Mouse (Mus musculus): ENCODE measurements around the gene Ttll3. TPM values are rescaled to one million over a fixed set of nuclear protein-coding genes. Genes with fewer than 3 reads are reported as not detected.

Gene Ttll3
- polyA plus RNA-seq (2015; fragmentation: Nextera tagmentation; extraction: Ambion mirVana) = 11.8 TPM in 2 replicates

DNA sequence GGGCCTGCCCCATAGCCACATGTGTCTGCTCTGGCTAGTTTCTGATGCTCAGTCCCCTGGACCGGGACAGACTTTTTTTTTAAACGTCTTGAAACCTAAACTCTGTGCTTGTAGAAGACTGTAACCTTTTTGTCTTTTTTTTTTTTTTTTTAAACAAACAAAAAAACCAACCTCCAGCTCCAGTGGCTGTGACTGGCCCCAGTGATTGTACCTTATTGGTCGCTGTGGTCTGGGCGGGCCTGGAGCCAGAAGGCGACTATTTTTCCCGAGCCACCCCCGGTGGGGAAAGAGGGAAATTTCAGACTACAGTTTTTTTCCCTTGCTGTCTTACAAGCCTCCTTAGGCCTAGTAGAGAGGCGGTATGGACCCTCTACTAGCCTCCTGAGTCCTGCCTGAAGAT is at the start of gene Ttll3:
Gene Ttll3, plus strand, starts transcription at position 301 of the 400 bp plus-strand sequence.
- H3K4me2 ChIP-seq = no peak within 1 kb of the TSS
- H3K27me3 ChIP-seq = no peaks in the 10 kb centered on the region
- H3K4me1 ChIP-seq (replicated peaks) = peaks cover 39% of the 10 kb centered on the region
- H3K9ac ChIP-seq = no peak within 1 kb of the TSS; the same call in 1 of the 2 replicates
- H3K4me3 ChIP-seq = no peak within 1 kb of the TSS
- H3K27ac ChIP-seq = no peak within 1 kb of the TSS
- 86% methylated on average over 8 of the region's 8 CpGs for WGBS
- no peaks in the 10 kb centered on the region for H3K9me3 ChIP-seq
- ATAC-seq (ENCODE audit: low FRiP score) = no peak
- H3K36me3 ChIP-seq = peaks cover 69% of the 10 kb centered on the region

GRCm38 (mm10) chr6:113341574-113341973 is 47.5 kb upstream of the Ttll3 start:
- H3K4me2 ChIP-seq = peak overlapping the region; percentile 72

DNA sequence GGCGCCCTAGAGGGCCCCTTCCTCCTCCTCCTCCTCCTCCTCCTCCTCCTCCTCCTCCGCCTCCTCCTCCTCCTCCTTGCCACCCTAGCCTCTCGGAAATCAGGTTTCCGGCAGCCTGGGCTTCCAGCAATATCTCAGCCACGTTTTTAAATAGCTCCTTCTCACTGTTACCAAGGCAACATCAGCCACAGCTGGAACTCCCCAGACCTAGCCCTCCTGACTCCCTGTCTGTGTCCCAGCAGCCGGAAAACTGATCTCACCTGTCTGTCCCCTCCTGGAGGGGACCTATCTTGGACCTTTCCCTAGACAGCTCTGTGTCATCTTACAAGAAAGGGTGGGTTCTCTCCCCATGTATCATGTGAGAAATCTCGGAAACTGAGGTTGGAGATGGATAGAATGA is 46.8 kb upstream of the Ttll3 start:
- ATAC-seq (ENCODE audit: low FRiP score) = no peak

More at GRCm38 (mm10) chr6:113341574-113341973, 47.5 kb upstream of the Ttll3 start:
- no peak for ATAC-seq (ENCODE audit: low FRiP score)
- Histone ChIP-seq H3K9ac (peak overlapping the region; percentile 46; the same call in 1 of the 2 replicates), H3K27ac (peak overlapping the region; percentile 52), H3K36me3 (peaks cover 34% of the 10 kb centered on the region), H3K4me1 (replicated peaks) (peaks cover 28% of the 10 kb centered on the region), H3K9me3 (no peaks in the 10 kb centered on the region), H3K27me3 (no peaks in the 10 kb centered on the region), H3K4me3 (no peak overlapping the region)
- WGBS = 90% methylated on average over 6 of the region's 6 CpGs

GRCm38 (mm10) chr6:113343177-113344092 is 45.6 kb upstream of the Ttll3 start, which contains the start of gene Camk1:
Gene Camk1, minus strand, starts transcription at chr6:113343984.
- ATAC-seq (ENCODE audit: low FRiP score) = peak; percentile 84
- H3K9me3 ChIP-seq = no peaks in the 10 kb centered on the region
- 18% methylated on average over 32 of the region's 32 CpGs for WGBS
- H3K9ac ChIP-seq = peak within 1 kb of the TSS; percentile 87
- no peaks in the 10 kb centered on the region for H3K27me3 ChIP-seq
- H3K4me3 ChIP-seq = peak within 1 kb of the TSS; percentile 60
- H3K36me3 ChIP-seq = peaks cover 19% of the 10 kb centered on the region
- H3K27ac ChIP-seq = peak within 1 kb of the TSS; percentile 58
- peak within 1 kb of the TSS; percentile 72 for H3K4me2 ChIP-seq
- peaks cover 28% of the 10 kb centered on the region for H3K4me1 ChIP-seq (replicated peaks)

More for the DNA sequence above, 46.8 kb upstream of the Ttll3 start:
- WGBS = 60% methylated on average over 3 of the region's 7 CpGs
- Histone ChIP-seq H3K9ac (peak overlapping the region; percentile 87; the same call in 1 of the 2 replicates), H3K4me3 (peak overlapping the region; percentile 60), H3K36me3 (peaks cover 30% of the 10 kb centered on the region), H3K4me2 (peak overlapping the region; percentile 72), H3K9me3 (no peaks in the 10 kb centered on the region), H3K27ac (0 out of 2 replicates have a peak overlapping the region, but pooled peaks have one; percentile 58), H3K4me1 (replicated peaks) (peaks cover 28% of the 10 kb centered on the region), H3K27me3 (no peaks in the 10 kb centered on the region)

- Histone ChIP-seq H3K27ac (peak overlapping the region; percentile 58; the same call in 1 of the 2 replicates), H3K4me2 (peak overlapping the region; percentile 72), H3K4me3 (peak overlapping the region; percentile 60), H3K9ac (no peak overlapping the region; the same call in 1 of the 2 replicates), H3K4me1 (replicated peaks) (peaks cover 28% of the 10 kb centered on the region), H3K9me3 (no peaks in the 10 kb centered on the region), H3K27me3 (no peaks in the 10 kb centered on the region), H3K36me3 (peaks cover 12% of the 10 kb centered on the region)
- 0 out of 2 replicates have a peak, but pooled peaks have one; percentile 2 for ATAC-seq (ENCODE audit: low FRiP score)
- WGBS = 54% methylated on average over 2 of the region's 2 CpGs
These were observed 44.7 kb upstream of the Ttll3 start for GRCm38 (mm10) chr6:113344321-113344720.

DNA sequence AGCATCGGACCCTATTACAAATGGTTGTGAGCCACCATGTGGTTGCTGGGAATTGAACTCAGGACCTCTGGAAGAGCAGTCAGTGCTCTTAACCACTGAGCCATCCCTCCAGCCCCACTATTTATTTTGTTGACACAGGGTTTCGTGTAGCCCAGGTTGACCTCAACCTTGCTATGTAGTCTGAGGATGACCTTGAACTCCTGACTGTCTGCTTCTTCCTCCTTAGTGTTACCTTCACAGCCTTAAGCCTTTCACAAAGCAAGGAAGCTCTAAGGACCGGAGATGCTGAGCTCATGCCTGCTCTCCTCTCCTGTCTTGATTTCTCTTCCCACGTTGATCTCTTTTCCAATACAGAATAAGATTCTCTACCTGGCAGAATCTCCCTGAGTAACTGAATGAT is 42.2 kb upstream of the Ttll3 start:
- peaks cover 23% of the 10 kb centered on the region for H3K4me1 ChIP-seq (replicated peaks)
- no peak overlapping the region for H3K9ac ChIP-seq
- no peaks in the 10 kb centered on the region for H3K36me3 ChIP-seq
- no peak overlapping the region for H3K27ac ChIP-seq
- H3K9me3 ChIP-seq = no peaks in the 10 kb centered on the region
- no peak overlapping the region for H3K4me2 ChIP-seq
- H3K4me3 ChIP-seq = no peak overlapping the region
- no peak for ATAC-seq (ENCODE audit: low FRiP score)
- H3K27me3 ChIP-seq = no peaks in the 10 kb centered on the region
- 81% methylated on average over 4 of the region's 4 CpGs for WGBS

GRCm38 (mm10) chr6:113350538-113350937 is 38.5 kb upstream of the Ttll3 start:
- no peaks in the 10 kb centered on the region for H3K4me1 ChIP-seq (replicated peaks)
- no peak overlapping the region for H3K4me2 ChIP-seq
- H3K36me3 ChIP-seq = no peaks in the 10 kb centered on the region
- no peaks in the 10 kb centered on the region for H3K9me3 ChIP-seq
- no peaks in the 10 kb centered on the region for H3K27me3 ChIP-seq
- H3K27ac ChIP-seq = no peak overlapping the region
- ATAC-seq (ENCODE audit: low FRiP score) = no peak
- no peak overlapping the region for H3K4me3 ChIP-seq
- H3K9ac ChIP-seq = no peak overlapping the region

GRCm38 (mm10) chr6:113351161-113351560 is 37.9 kb upstream of the Ttll3 start:
- Histone ChIP-seq H3K27me3 (no peaks in the 10 kb centered on the region), H3K9me3 (no peaks in the 10 kb centered on the region), H3K36me3 (no peaks in the 10 kb centered on the region), H3K27ac (no peak overlapping the region), H3K9ac (no peak overlapping the region), H3K4me2 (no peak overlapping the region), H3K4me1 (replicated peaks) (no peaks in the 10 kb centered on the region), H3K4me3 (no peak overlapping the region)
- 88% methylated on average over 1 of the region's 1 CpGs for WGBS
- ATAC-seq (ENCODE audit: low FRiP score) = no peak

- H3K9me3 ChIP-seq = no peaks in the 10 kb centered on the region
- ATAC-seq (ENCODE audit: low FRiP score) = no peak
- WGBS = 65% methylated on average over 10 of the region's 10 CpGs
- no peaks in the 10 kb centered on the region for H3K36me3 ChIP-seq
- H3K27ac ChIP-seq = no peak overlapping the region
- no peak overlapping the region for H3K9ac ChIP-seq
- H3K4me1 ChIP-seq (replicated peaks) = no peaks in the 10 kb centered on the region
- H3K4me2 ChIP-seq = no peak overlapping the region
- H3K27me3 ChIP-seq = no peaks in the 10 kb centered on the region
- H3K4me3 ChIP-seq = no peak overlapping the region
These were observed 37.4 kb upstream of the Ttll3 start for GRCm38 (mm10) chr6:113351653-113352052.

DNA sequence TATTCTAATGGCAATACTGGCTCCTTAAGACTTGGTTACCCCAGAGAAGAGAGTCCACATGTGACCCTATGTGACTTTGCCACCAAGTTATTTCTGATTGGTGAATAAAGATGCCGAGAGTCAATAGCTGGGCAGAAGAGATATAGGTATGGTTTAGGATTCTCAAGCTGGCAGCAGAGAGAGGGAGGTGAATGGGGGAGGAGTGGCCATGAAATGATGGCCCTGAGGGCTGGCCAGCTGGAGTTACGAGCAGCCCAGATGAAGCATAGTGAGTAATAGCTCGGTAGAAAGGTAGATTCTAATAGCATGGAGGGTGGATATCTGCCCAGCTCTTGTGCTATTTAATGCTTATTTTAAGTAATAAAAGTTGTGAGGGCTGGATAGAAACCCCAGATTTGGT is 36.2 kb upstream of the Ttll3 start:
- Histone ChIP-seq H3K4me3 (no peak overlapping the region), H3K4me1 (replicated peaks) (no peaks in the 10 kb centered on the region), H3K4me2 (no peak overlapping the region), H3K27ac (no peak overlapping the region), H3K36me3 (no peaks in the 10 kb centered on the region), H3K27me3 (no peaks in the 10 kb centered on the region), H3K9me3 (no peaks in the 10 kb centered on the region), H3K9ac (no peak overlapping the region)
- no peak for ATAC-seq (ENCODE audit: low FRiP score)
- 75% methylated on average over 3 of the region's 3 CpGs for WGBS

DNA sequence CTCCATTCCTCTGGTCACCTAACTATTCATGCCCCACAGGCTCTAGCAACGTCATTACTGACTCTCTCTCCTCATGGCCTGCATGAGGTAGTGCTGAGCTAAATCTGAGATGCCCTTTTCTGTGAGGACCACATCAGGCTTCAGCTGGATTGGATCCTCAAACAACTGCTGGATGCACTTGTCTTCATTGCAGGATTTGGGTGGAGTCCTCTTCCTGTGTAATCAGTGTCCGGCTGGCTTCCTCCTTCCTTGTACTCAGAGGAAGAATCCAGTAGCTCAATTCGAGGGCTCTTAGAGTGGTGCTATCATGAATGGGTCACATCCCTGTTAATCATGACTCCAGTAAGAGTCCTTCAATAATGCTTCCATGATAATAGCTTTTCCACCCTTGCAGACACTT is 35.4 kb upstream of the Ttll3 start:
- H3K27ac ChIP-seq = no peak overlapping the region
- H3K4me1 ChIP-seq (replicated peaks) = no peaks in the 10 kb centered on the region
- no peaks in the 10 kb centered on the region for H3K36me3 ChIP-seq
- H3K9me3 ChIP-seq = no peaks in the 10 kb centered on the region
- H3K27me3 ChIP-seq = 0 out of 2 replicates have a peak, but pooled peaks cover 1% of the 10 kb centered on the region
- no peak overlapping the region for H3K4me2 ChIP-seq
- H3K9ac ChIP-seq = no peak overlapping the region
- 78% methylated on average over 3 of the region's 3 CpGs for WGBS
- no peak overlapping the region for H3K4me3 ChIP-seq
- no peak for ATAC-seq (ENCODE audit: low FRiP score)

DNA sequence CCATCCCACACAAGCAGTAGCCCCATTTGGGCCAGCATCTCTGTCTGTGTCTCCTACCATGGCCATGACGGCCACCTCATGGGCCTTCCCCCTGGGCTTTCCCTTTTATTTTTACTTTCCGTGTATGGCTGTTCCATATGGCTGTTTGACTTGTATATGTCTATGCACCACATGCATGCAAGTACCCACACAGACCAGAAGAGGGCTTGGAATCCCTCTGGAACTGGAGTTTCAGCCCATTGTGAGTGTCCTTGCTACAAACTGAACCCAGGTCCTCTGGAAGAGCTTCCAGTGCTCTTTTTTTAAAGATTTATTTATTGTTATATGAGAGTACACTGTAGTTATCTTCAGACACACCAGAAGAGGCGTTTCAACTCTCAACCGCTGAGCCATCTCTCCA is 27.6 kb upstream of the Ttll3 start:
- ATAC-seq (ENCODE audit: low FRiP score) = no peak
- no peaks in the 10 kb centered on the region for H3K9me3 ChIP-seq
- no peak overlapping the region for H3K4me3 ChIP-seq
- H3K4me1 ChIP-seq (replicated peaks) = no peaks in the 10 kb centered on the region
- 74% methylated on average over 4 of the region's 4 CpGs for WGBS
- peaks cover 6% of the 10 kb centered on the region for H3K36me3 ChIP-seq
- no peak overlapping the region for H3K4me2 ChIP-seq
- H3K27ac ChIP-seq = no peak overlapping the region
- no peak overlapping the region for H3K9ac ChIP-seq
- 0 out of 2 replicates have a peak, but pooled peaks cover 3% of the 10 kb centered on the region for H3K27me3 ChIP-seq
